Mouse (Mus musculus): ENCODE measurements around the gene Npc2. TPM values are rescaled to one million over a fixed set of nuclear protein-coding genes. Genes with fewer than 3 reads are reported as not detected.

Npc2 gene
- total and polyA plus RNA-seq, 3 experiments: 73.4 to 98.5 (median 89.0) TPM

GRCm38 (mm10) chr12:84748134-84748533, 24.8 kb downstream of the Npc2 start:
- Histone ChIP-seq H3K9ac (ENCODE audit: insufficient read depth, low read depth) (no peak overlapping the region), H3K27me3 (replicated peaks) (no peaks in the 10 kb centered on the region), H3K4me3 (replicated peaks in 1 of 3; ENCODE audit: low read depth in 2 of 3, low read length in 2 of 3, poor library complexity in 1 of 3) (no peak overlapping the region), H3K4me2 (ENCODE audit: insufficient read depth, low read depth, poor library complexity, severe bottlenecking) (no peak overlapping the region), H3K27ac (ENCODE audit: insufficient read depth, low read depth) (no peak overlapping the region), H3K36me3 (replicated peaks in 1 of 2; ENCODE audit: control insufficient read depth in 1 of 2, insufficient read depth in 1 of 2, low read length in 1 of 2) (no peaks in the 10 kb centered on the region), H3K9me3 (replicated peaks; ENCODE audit: low read length) (no peaks in the 10 kb centered on the region), H3K4me1 (ENCODE audit: control insufficient read depth in 1 of 2, insufficient read depth in 2 of 2) (peaks cover 0 to 20% of the 10 kb centered on the region in 2 experiments; a peak in 2 of 4 replicates), H3K79me2 (replicated peaks; ENCODE audit: control insufficient read depth, extremely low read depth, insufficient read depth, poor library complexity, severe bottlenecking) (no peaks in the 10 kb centered on the region)
- in situ Hi-C loops (cut with MboI; ENCODE audit: low pct_ligation_motif_present, low pct_unique_long_range_greater_than_20kb, low sequenced_read_pairs) (no loop called here), dilution Hi-C loops (cut with MboI; ENCODE audit: extremely low pct_ligation_motif_present, extremely low pct_unique_long_range_greater_than_20kb, low sequenced_read_pairs) (no loop called here)
- TF ChIP-seq MYC (IDR thresholded peaks at IDR 0.05; ENCODE audit: low read depth, low read length) (no peak), CHD2 (IDR thresholded peaks at IDR 0.05; ENCODE audit: low read length) (no peak), CHD1 (IDR thresholded peaks at IDR 0.05; ENCODE audit: low read depth, low read length) (no peak), ETS1 (conservative IDR thresholded peaks at IDR 0.05; ENCODE audit: low read depth, low read length) (no peak), POLR2A (IDR thresholded peaks at IDR 0.05; ENCODE audit: low read depth, low read length) (no peak), EP300 (IDR thresholded peaks at IDR 0.05; ENCODE audit: low read length) (no peak), JUN (IDR thresholded peaks at IDR 0.05; ENCODE audit: insufficient read depth, low read depth, low read length) (no peak), NRF1 (IDR thresholded peaks at IDR 0.05; ENCODE audit: low read depth, low read length) (no peak), MEF2A (IDR thresholded peaks at IDR 0.05; ENCODE audit: borderline replicate concordance, low read depth, low read length) (no peak), E2F4 (IDR thresholded peaks at IDR 0.05; ENCODE audit: insufficient replicate concordance, low read depth, low read length) (no peak), USF2 (conservative IDR thresholded peaks at IDR 0.05; ENCODE audit: low read depth, low read length) (no peak), ZMIZ1 (IDR thresholded peaks at IDR 0.05; ENCODE audit: low read depth, low read length) (no peak), SMC3 (IDR thresholded peaks at IDR 0.05; ENCODE audit: low read depth, low read length) (no peak), USF1 (IDR thresholded peaks at IDR 0.05; ENCODE audit: low read depth, low read length) (no peak), UBTF (IDR thresholded peaks at IDR 0.05; ENCODE audit: low read depth, low read length) (no peak), ZC3H11A (IDR thresholded peaks at IDR 0.05; ENCODE audit: low read depth, low read length) (no peak), NELFE (IDR thresholded peaks at IDR 0.05; ENCODE audit: low read depth, low read length) (no peak), KAT2A (IDR thresholded peaks at IDR 0.05; ENCODE audit: insufficient replicate concordance, low read length) (no peak)
- DNase-seq (ENCODE audit: extremely low read depth): no peak

GRCm38 (mm10) chr12:84745700-84746099, 27.3 kb downstream of the Npc2 start:
- DNase-seq (ENCODE audit: extremely low read depth): no peak
- no peaks in the 10 kb centered on the region for H3K9me3 ChIP-seq (replicated peaks; ENCODE audit: low read length)
- peaks cover 0 to 25% of the 10 kb centered on the region in 2 experiments; a peak in 2 of 4 replicates for H3K4me1 ChIP-seq (ENCODE audit: control insufficient read depth in 1 of 2, insufficient read depth in 2 of 2)
- H3K36me3 ChIP-seq (replicated peaks in 1 of 2; ENCODE audit: control insufficient read depth in 1 of 2, insufficient read depth in 1 of 2, low read length in 1 of 2): no peaks in the 10 kb centered on the region
- H3K27ac ChIP-seq (ENCODE audit: insufficient read depth, low read depth): no peak overlapping the region
- H3K9ac ChIP-seq (ENCODE audit: insufficient read depth, low read depth): no peak overlapping the region
- in situ Hi-C loops (cut with MboI; ENCODE audit: low pct_ligation_motif_present, low pct_unique_long_range_greater_than_20kb, low sequenced_read_pairs) (no loop called here), dilution Hi-C loops (cut with MboI; ENCODE audit: extremely low pct_ligation_motif_present, extremely low pct_unique_long_range_greater_than_20kb, low sequenced_read_pairs) (no loop called here)
- H3K4me3 ChIP-seq (replicated peaks in 1 of 3; ENCODE audit: low read depth in 2 of 3, low read length in 2 of 3, poor library complexity in 1 of 3): no peak overlapping the region
- no peak overlapping the region for H3K4me2 ChIP-seq (ENCODE audit: insufficient read depth, low read depth, poor library complexity, severe bottlenecking)
- no peaks in the 10 kb centered on the region for H3K27me3 ChIP-seq (replicated peaks)
- TF ChIP-seq UBTF (IDR thresholded peaks at IDR 0.05; ENCODE audit: low read depth, low read length) (no peak), ELF1 (IDR thresholded peaks at IDR 0.05; ENCODE audit: low read depth, low read length) (no peak), MAX (IDR thresholded peaks at IDR 0.05; ENCODE audit: low read length) (no peak), KAT2A (IDR thresholded peaks at IDR 0.05; ENCODE audit: insufficient replicate concordance, low read length) (no peak), PAX5 (IDR thresholded peaks at IDR 0.05; ENCODE audit: low read length) (no peak), ETS1 (conservative IDR thresholded peaks at IDR 0.05; ENCODE audit: low read depth, low read length) (no peak), USF2 (conservative IDR thresholded peaks at IDR 0.05; ENCODE audit: low read depth, low read length) (no peak), CHD1 (IDR thresholded peaks at IDR 0.05; ENCODE audit: low read depth, low read length) (no peak)
- H3K79me2 ChIP-seq (replicated peaks; ENCODE audit: control insufficient read depth, extremely low read depth, insufficient read depth, poor library complexity, severe bottlenecking): no peaks in the 10 kb centered on the region

All from CH12.LX (cell line).